Mouse (Mus musculus) cerebellum, adult 11 months (tissue): ENCODE results near the gene Spop.

ENCODE experiments used
- DNase-seq: peaks from one replicate; pipeline ENCODE4 v3.0.0; 2022

Spop gene

DNA sequence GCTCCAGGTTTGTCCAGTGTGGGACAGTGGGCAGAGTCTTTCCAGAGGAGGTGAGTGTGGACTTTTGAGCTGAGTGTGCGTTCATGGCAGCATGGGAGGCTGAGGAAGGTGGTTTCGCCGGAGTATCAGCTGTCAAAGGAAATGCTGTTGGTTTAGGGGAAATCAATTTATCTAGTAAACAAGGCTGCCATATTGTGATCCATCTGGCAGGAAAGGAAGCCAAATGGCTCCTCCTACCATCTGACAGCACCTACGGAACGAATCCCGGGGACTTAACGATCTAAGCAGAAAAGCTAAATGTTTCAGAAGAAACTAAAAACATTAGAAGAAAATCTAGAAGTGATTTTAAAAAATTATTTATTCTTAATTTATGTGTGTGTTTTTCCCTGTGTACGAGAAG lies 113.4 kb downstream of the Spop start:
- DNase-seq: no peak

DNA sequence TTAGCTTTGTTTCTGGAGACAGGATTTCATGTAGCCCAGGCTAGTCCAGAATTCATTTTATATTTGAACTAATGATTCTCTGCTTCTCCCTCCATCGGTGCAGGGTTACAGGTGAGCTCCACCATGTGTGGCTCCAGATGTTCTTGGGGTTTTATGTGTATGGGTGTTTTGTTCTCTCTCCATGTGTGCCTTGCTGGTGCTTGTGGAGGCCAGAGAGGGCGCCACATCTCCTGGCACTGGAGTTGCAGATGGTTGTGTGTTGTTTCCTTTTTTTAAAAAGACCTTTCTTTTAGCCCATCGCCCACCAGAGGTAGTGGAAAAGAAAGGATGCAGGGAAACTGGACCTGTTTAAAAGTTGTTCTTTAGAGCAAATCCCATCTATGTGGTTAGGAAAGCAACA lies 114.4 kb downstream of the Spop start:
- DNase-seq: no peak

DNA sequence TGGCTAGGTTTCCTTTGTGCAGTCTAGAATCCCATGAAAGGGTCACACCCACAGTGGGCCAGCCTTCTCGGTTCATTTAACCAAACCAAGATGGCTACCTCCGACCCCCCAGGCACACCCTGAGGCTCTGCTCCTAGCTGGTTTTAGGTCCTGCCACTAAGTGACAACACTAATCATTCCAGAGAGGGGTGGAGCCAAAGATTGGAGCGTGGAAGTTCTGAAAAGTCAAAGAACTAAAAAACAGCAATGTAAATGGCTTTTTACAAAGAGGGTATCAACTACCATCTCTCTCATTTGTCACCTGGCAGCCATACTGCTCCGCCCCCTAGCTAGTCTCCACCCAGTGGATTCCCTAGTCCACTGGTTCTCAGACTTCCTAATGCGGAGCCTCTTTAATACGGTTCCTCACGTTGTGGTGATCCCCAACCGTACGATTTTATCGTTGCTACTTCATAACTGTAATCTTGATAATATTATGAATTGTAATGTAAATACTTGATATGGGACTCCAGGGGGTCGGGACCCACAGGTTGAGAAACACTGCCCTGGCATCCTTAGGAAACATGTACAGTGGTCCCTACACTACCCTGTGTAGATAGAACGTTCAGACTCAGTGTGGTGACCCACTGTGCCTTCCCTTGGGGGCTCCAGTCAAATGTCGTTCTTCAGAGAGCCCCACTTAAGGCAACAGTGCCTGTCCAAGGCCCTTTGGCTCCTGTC lies 118.6 kb downstream of the Spop start:
- no peak for DNase-seq

DNA sequence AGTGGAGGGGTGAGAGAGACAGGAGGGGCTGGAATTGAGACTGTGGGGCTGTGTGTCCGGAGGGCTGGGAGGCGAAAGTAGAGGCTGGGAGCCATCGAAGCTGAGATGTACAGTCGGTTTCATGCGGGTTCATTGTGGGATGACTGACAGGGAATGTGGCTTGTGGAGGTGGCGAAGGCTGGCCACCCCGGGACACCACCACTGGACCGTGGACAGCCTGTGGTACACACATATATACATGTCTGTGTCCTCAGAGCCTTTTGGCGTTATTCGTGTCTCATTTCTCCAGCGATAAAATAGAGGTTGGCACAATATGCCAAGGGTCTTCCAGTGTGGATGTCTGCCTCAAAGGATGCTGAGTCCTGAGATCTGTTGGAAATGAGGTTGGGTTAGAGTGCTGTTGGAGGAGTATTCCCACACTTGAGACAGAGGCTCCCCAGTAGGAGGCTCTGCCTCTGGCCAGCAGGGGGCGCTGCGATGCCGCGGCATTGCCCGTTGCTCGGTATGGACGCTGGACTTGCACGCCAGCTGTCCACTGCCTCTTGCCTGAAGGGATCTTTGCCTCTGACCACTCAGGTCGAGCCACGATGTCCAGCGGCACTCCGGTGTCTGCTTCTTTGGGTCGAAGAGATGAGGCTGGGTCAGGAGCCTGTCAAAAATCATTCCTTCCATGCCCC lies 119.7 kb downstream of the Spop start:
- DNase-seq: peak; percentile 72

DNA sequence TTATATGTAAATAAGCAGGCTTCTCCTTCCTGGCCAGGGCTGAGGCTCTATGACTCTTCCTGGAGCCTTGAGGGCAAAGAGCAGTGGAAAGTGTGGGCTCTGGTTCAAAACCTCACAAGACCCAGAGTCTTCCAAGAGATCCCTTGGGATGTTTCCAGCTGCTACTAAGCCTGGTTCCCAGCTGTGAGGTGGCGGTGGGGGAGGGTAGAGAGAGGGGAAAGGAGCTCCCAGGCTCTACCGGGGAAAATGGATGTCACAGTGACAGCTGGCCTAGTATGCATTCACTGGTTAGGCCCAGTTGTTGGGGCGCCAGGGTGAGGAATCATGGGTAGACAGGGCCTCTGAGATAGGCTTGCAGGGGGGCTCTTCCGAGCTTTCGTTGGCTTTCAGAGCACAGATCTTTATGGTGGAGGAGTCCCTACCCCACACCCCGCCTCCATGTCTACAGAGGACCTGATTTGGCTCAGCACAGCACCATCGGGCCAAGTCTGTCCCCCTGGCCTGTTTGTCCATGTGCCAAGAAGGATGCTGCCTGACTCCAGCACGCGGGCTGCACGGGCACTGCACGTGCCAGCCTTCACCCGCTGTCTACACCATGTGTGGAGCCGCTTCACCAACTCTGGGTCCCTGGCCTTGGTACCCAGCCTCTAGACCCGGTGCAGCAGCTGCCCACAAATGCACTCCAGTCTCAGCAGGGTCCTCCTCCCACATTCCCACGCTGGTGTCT lies 124.7 kb downstream of the Spop start:
- DNase-seq: no peak

DNA sequence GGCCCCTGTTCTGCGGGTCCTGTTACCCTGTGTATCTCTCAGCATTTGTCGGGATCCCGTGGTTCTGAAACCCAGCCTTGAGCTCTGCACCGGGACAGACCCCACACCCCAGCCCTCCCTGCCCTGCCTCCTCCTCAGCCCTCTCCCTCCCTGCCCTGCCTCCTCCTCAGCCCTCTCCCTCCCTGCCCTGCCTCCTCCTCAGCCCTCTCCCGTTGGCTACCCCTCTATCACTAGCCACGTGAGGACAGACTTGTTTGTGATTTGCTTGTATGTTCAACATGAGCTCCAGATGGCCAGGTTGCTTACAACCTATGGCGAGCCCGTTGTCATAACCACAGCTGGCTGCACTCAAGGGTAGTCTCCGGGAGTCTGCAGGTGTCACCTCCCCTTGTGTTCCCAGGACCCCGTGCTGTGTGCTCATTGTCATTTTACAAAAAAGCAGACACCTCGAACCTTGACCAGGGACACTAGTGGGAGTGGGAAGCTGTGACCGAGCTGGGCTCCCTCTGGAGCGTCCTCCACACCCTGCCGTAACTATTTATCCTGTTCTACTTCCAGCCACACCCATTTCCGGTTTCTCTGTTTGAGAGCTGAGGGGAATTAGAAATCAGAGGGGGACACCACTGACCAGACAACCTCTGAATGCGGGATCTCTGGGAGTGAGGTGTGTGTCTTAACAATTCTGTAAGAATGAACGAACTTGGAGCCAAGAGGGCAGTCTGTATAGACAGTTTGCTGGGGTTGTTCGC lies 126.9 kb downstream of the Spop start:
- no peak for DNase-seq
